Mouse (Mus musculus): Measurements from ENCODE around the gene Il10ra.

- TF ChIP-seq CTCF (IDR thresholded peaks at IDR 0.05; ENCODE audit: low read depth, low read length) (no peak), GATA1 (IDR thresholded peaks at IDR 0.05; ENCODE audit: borderline replicate concordance, low read length) (no peak), TAL1 (conservative IDR thresholded peaks at IDR 0.05; ENCODE audit: low read depth, low read length) (no peak), GATA2 (IDR thresholded peaks at IDR 0.05; ENCODE audit: borderline replicate concordance, low read depth, low read length) (no peak), POLR2AphosphoS5 (IDR thresholded peaks at IDR 0.05; ENCODE audit: insufficient replicate concordance, low read depth, low read length) (no peak)
Measured at GRCm38 (mm10) chr9:45268597-45269325, at the start of gene Il10ra.
